Mouse (Mus musculus) bone marrow macrophage, adult 2 months (primary cell): ENCODE results near the gene Tmem198. TPM values are rescaled to one million over a fixed set of nuclear protein-coding genes. Genes with fewer than 3 reads are reported as not detected.

Source experiments
- H3K27ac ChIP-seq: 2 replicates; pipeline ENCODE4 v1.5.1; 2012; ENCODE audit warnings: low read depth, low read length; ENCODE audit not compliant: insufficient read depth
- H3K4me1 ChIP-seq: 2 replicates; pipeline ENCODE4 v1.6.1; 2012; ENCODE audit warnings: low read length; ENCODE audit not compliant: control insufficient read depth, insufficient read depth
- H3K4me3 ChIP-seq: 2 replicates; pipeline ENCODE4 v1.5.1; 2012; ENCODE audit warnings: mild to moderate bottlenecking, low read length, moderate library complexity; ENCODE audit not compliant: insufficient read depth
- CTCF ChIP-seq: IDR thresholded peaks from 2 replicates; pipeline ENCODE4 v1.5.1; 2012; ENCODE audit warnings: low read depth, mild to moderate bottlenecking, low read length, moderate library complexity
- POLR2A ChIP-seq: IDR thresholded peaks from 2 replicates; pipeline ENCODE4 v1.6.1; 2012; ENCODE audit warnings: mild to moderate bottlenecking, low read depth, low read length, borderline replicate concordance
- polyA plus RNA-seq: library from polyadenylated mRNA; stranded (reverse); fragments of >200 nt; gene quantifications from 2 replicates; pipeline ENCODE4 v1.2.4, GENCODE M21; 2012; ENCODE audit not compliant: missing spikeins, insufficient read depth, insufficient read length

Tmem198 gene
- polyA plus RNA-seq, 1 experiment = not detected

DNA sequence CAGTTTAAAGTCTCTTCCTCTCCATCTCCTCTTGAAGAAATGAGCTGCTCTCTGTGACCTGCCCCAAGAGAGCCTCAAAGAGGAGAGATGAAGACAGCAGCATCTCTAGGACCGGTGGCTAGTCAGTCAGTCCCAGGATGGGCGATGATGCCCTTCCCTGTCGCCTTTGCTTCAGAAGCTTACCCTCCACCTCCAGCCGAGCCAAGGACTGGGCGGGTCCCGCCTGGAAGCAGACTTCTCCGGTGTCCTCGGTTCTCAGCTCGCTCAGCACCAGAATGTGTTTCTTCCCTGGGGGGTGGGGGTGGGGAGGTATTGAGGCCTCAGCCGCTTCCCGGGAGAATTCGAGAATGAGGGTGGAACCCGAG is 7.7 kb downstream of the Tmem198 start:
- Histone ChIP-seq H3K4me1 (no peaks in the 10 kb centered on the region), H3K4me3 (peak overlapping the region; percentile 8; the same call in 1 of the 2 replicates)
- TF ChIP-seq POLR2A = no peak
- TF ChIP-seq CTCF = no peak

DNA sequence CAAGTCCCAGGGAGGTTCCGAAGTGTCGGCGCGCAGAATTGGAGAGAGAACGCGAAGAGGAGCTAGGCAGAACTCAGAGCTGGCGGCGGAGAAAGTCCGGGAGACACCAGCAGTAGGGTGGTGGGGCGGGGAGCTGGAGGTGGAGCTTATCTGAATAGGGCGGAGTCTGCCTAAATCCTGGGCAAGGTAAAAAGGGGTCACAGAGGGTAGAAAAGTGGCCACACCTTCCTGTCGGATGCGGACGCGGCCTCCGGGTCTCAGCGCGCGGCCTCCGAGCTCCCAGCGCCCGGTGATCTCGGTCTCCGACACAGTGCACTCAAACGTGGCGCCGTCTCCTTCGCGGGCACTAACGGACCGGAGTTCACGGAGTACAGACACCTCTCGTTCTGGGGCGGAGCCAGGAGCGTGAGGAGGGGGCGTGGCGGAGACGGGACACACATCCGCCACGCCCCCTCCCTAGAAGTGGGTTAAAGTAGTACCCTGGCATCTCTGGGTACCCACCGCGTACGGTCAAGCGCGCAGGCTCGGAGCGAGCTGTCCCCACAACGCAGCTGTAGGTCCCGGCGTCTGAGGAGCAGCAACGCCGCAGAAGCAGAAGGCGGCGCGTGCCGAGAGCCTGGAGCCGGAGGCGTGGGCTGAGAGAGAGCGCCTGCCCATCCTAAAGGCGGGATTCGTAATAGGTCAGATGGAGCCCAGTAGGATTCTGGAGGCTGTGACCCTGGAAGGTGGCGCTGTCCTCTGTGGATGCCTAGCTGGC is 8.3 kb downstream of the Tmem198 start:
- Histone ChIP-seq H3K27ac (no peak overlapping the region), H3K4me1 (no peaks in the 10 kb centered on the region), H3K4me3 (peak overlapping the region; percentile 8)
- TF ChIP-seq CTCF = no peak
- TF ChIP-seq POLR2A = no peak

More for the DNA sequence above, 7.7 kb downstream of the Tmem198 start:
- H3K27ac ChIP-seq = no peak overlapping the region

DNA sequence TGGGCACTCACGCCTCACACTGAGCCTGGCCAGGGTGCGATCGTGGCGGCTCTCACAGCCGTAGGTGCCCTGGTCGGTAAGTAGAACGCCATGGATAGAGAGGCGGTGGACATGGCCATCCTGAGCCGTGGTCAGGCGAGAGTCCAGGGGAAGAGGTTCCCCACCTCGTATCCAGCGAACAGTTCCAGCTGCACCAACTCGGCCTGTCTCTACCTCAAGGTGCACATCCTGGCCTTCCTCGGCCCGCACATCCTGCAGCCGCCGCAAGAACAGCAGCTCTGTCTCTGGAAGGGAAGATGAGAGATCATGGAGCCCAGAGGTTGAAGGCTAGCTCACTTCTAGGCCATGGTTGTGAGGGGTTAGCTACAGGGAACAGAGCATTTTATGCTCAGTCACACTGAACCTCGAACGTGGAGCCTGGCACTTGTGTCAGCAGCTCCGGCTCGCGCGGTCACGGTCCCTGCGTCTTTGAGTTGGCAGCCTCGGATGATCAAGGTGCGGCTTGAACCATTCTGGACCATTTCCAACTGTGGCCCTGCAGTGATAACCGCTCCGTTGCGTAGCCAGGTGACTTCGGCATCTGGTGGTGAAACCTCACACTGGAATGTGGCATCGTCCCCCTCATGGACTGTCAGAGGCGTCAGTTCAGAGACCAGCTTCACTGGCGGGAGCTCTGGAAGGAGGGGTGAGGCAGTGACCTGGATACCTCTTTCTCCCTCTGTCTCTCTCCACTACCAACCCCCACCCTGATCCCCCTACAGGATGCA is 11.6 kb downstream of the Tmem198 start:
- no peaks in the 10 kb centered on the region for H3K4me1 ChIP-seq
- H3K27ac ChIP-seq = no peak overlapping the region
- TF ChIP-seq CTCF (no peak), POLR2A (no peak)

DNA sequence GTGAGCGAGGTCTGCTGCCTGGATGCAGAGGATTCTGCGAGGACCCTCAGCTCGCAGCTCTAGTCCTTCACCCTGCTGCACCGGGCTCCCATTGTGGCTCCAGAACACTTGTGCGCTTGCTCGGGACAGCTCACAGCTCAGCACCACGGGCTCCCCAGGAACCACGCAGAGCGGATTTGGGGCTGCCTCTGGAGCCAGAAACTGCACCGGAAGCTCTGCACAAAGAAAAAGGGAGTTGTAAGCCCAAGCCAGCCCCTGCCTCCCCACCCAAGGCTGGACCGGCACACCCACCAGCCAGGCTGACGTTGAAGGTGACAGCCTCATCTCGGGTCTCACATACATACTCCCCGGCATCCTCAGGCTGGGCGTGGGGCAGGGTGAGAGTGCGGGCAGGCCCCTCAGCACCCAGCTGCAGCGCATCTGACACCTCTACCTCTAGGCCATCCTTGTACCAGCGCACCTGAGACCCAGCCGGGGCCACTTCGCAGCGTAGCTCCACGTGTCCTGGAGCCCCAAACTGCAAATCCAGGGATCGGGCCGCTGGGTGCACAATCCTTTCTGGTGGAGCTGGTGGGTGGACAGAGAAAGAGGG is 13.3 kb downstream of the Tmem198 start:
- no peak for TF ChIP-seq CTCF
- TF ChIP-seq POLR2A = no peak

More for the DNA sequence above, 11.6 kb downstream of the Tmem198 start:
- no peak overlapping the region for H3K4me3 ChIP-seq

DNA sequence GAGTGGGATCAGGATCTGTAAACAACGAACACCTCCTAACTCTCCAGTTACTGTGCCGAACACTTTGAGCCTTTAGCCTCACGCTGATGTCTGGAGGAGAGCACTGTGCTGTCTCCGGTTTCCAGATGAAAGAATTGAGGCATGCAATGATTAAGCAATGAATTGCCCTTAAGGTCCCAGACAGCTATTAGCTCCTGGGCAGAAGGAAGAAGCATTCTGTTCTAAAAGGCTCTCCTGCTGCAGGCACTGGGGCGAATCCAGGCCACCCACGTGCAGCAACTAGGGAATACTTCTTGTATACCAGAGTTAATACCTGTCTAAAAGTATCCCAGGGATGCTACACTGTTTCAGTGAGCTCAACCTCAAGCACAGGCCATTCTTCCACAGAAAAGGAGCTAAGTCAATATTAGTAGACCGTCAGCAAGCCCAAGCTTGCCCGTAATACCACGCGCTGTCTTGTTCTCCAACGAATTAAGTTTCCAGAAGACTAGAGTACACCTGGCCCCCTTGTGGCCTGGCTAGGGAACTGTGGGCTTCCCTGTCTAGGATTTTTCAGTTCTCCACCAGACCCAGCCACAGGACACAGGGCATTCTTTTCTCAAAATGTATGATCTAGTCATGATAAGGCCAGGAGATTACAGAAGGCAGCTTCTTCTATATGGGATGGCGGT is 15.7 kb downstream of the Tmem198 start:
- Histone ChIP-seq H3K4me1 (no peaks in the 10 kb centered on the region), H3K27ac (no peak overlapping the region), H3K4me3 (no peak overlapping the region)
- TF ChIP-seq POLR2A = no peak
- peak; percentile 36; the same call in 1 of the 2 replicates for TF ChIP-seq CTCF

More for the DNA sequence above, 13.3 kb downstream of the Tmem198 start:
- no peak overlapping the region for H3K27ac ChIP-seq
- H3K4me1 ChIP-seq = no peaks in the 10 kb centered on the region
- H3K4me3 ChIP-seq = no peak overlapping the region

DNA sequence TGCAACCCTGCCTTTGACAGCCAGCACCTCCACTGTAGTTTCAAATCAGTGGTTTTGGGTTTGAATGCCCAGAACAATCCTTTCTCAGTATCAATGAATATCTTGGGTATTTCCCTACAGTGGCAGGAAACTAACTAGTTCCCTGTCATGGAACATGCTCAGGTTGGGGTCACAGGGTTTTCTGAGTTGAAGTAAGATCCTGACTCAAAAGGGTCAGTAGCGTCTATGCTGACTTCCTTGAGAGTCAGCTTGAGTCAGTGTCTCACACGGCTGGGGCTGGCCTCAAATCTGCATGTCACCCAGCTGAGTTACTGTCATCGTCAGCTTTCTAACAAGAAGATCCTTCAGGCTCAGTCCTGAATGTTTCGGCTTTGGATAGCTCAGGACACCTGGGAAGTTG is 19.6 kb downstream of the Tmem198 start:
- Histone ChIP-seq H3K4me1 (no peaks in the 10 kb centered on the region), H3K27ac (no peak overlapping the region), H3K4me3 (no peak overlapping the region)
- TF ChIP-seq POLR2A = no peak
- TF ChIP-seq CTCF = no peak

DNA sequence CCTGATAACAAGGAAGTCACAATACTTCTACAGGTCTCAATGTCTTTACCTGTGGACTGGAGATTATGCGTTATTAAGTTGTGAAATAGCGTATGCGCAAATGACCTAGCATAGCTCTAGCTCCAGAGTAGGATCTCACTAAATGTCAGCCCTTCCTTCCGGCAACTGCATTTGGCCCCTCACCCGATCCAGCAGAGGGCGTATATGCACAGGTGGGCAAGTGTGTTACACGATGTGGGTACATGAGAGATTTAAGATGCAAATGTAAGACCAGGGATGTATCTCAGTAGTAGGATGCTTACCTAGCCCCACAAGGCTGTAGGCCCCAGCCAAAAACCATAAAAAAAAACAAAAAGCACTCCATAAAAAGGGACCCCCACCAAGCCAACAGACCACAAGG is 20.1 kb downstream of the Tmem198 start:
- H3K4me1 ChIP-seq = no peaks in the 10 kb centered on the region
- no peak overlapping the region for H3K27ac ChIP-seq
- no peak overlapping the region for H3K4me3 ChIP-seq
- TF ChIP-seq CTCF = no peak
- no peak for TF ChIP-seq POLR2A

DNA sequence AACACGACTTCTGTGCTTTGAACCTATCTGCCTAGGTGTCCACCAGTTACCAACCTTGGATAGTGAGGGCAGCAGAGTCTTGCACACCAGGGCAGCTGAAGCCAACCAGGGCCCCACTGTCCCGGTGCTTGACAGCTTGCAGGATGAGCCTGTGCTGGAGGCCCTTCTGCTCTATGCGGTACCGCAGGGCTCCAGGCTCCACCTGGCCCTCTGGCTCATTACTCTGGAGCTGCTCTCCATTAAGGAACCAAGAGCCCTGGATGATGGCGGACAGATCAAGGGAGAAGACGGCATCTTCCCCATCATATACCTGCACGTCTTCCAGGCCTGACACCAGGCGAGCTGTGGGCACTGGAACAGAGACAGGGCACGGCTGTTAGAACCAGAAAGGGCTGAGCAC is 22.6 kb downstream of the Tmem198 start:
- Histone ChIP-seq H3K4me1 (no peaks in the 10 kb centered on the region), H3K4me3 (no peak overlapping the region), H3K27ac (no peak overlapping the region)
- TF ChIP-seq POLR2A (no peak), CTCF (no peak)

DNA sequence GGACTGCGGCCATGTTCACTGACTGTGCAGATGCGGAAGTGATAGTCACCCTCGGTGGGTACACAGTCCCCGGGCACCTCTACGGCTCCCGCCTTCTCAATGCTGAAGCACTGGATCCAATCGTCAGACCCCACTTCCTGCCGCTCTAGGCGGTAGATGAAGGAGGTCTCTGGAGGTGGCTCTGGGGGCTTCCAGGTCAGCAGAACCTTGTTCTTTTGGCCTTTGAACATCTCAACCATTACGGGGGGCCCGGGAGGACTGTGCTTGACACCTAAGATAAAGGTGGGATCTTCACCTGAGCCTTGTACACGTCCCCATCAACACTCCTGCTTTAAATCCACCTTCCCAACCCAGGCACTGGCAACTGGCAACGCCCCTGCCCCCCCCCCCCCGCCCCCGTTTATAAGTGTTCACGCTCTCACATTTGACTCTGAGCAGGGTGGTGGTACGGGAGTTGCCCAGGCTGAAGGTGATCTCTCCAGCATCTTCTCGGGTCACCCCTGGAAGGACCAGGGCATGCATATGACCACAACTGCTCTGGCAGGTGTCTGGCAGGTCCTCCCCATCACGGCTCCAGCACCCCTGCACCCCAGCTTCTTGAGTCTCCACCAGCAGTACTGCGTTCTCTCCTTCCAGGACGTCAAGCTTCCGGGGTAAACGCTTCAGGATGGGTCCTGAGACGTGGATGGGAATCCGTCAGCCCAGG is 23.8 kb downstream of the Tmem198 start:
- Histone ChIP-seq H3K4me1 (no peaks in the 10 kb centered on the region), H3K4me3 (no peak overlapping the region), H3K27ac (no peak overlapping the region)
- TF ChIP-seq POLR2A (no peak), CTCF (no peak)
